Mouse (Mus musculus) embryonic stem cell, embryonic (primary cell): Measurements from ENCODE around the gene Sptlc2.

Experiments used
- CTCF ChIA-PET, 4 experiments: fragments of 300-600 bp in 2 of 4; fragments of 350-600 bp in 2 of 4; sonication (Branson Sonifier 250); formaldehyde crosslinking; loops; one replicate each; lab custom pipeline; 2022; ENCODE audit warnings: inconsistent platforms in 2 of 4; lab: Charles Lee
- POLR2A ChIA-PET, 4 experiments: fragments of 300-600 bp in 2 of 4; fragments of 350-600 bp in 2 of 4; sonication (Branson Sonifier 250); formaldehyde crosslinking; loops; one replicate each; lab custom pipeline; 2022; ENCODE audit warnings: antibody characterized with exemption in 4 of 4, inconsistent platforms in 1 of 4; lab: Charles Lee

Sptlc2 gene

DNA sequence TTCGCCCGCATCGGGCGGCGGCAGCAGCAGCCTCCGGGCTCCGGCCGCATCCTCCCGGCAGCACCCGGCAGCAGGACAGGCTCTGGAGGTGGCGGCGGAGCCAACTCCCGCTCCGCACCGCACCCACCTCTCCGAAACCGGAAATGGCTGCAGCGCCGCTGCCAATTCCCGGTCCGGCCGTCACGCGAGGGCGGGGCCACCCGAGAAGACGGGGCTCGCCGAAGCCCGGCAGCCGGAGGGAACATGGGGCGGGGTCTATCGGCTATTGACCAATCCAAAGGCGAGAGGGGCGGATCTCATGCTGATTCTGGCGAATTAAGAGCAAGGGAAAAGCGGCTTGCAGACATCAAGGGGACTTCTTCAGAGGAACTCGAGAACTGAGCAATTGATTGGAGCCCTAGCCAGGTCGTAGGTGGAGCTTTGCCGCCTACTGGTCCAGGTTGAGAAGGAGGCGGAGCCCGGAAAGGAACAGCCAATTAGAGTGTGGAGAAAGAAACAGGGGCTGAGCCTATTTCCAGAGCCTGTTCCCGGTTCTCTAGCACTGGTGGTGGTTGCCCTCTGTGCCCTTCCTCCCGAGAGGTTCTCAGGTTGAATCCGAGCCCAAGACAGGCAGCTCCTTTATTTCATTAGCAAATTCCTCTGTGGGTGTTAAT lies at the start of gene Sptlc2:
Sptlc2 (minus strand) TSS at position 234 of the 653 bp plus-strand sequence.
- CTCF ChIA-PET = interaction anchor here in 2 of 4 experiments (0.7 to 2.4 kb wide), 5 partner anchors 11 to 113 kb away, joined by 3 to 9 read pairs (median 3); no protein-coding TSS in a partner anchor
- POLR2A ChIA-PET = interaction anchor here (0.5 to 5.2 kb wide), 72 partner anchors 9 to 564 kb away, joined by 3 to 48 read pairs (median 4); partner anchors contain the start of genes Ahsa1 (in 2 of the 4), Alkbh1 (in 2 of the 4), Slirp (in 2 of the 4) and Vipas39 (in 2 of the 4)

DNA sequence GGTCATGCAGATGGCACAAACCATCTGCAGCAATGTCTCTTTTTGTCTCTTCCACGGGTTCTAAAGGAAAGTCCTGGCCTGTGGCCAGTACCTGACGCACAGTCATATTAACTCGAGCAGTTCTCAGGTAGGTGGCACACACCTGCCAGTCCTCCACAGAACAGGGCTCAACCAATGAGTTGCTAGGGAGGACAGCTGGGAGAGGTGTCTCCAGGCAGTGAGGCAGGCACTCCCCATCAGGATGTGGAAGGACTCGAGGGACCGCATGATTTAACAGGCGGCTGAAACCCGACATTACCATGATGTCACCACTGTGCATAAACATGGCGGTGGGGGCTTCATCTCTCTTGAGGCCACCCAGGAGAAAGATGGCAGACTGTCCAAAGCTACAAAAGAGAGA lies 40.7 kb upstream of the Sptlc2 start:
- POLR2A ChIA-PET = interaction anchor here (0.5 to 9.1 kb wide), 21 partner anchors 8 to 615 kb away, joined by 3 to 306 read pairs (median 4); partner anchors contain the start of genes Alkbh1 (in 2 of the 4) and Slirp (in 2 of the 4)
- CTCF ChIA-PET = no interaction called here

DNA sequence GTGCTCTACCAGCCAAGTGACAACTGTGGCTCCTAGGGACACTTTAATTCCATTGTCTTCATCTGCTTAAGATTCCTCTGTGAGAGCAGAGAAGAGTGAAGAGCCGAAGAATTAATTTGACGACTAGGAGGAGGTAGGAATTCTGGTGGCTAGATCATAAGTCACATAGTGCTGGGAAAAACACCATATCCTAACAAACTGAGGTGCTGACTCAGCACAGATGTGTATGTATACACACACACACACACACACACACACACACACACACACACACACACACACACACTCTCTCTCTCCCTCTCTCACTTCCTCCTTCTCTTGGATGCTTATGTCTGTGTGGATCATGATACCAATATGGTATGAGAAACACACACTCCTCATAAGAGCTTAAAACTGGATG lies 40.1 kb upstream of the Sptlc2 start:
- POLR2A ChIA-PET = interaction anchor here (0.8 to 9.1 kb wide), 16 partner anchors 9 to 203 kb away, joined by 3 to 306 read pairs (median 4); partner anchors contain the start of genes Alkbh1 (in 2 of the 4) and Slirp (in 2 of the 4)

DNA sequence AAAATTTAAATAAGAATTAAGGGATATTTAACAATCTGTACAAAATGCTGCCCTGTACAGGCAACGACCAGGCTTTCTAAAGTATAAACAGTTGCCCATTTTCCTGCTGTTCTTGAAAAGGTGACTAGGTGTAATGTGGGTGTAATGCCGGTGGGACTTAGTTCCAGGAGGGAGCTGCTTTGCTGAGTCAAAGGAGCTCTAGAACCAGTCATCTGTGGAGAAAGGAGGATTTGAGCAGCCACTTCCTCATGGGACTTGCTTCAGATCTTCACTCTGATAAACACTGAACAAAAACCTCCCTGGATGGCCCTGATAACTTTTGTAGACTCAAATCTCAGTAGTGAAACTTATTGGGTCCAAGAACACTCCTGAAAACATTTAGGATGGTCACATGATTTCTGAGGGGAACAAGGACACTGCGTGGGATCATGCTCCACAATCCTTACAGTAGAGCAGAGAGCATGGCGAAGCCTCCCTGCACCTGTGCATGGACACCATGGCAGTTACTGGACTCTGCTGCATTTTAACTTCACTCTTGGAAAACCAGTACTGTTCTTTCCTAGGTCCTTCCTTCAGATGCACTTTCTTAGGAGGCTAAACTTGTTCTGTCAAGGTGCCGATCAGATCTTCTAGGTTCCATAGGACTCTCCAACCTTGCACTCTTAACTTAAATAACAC lies 38.3 kb upstream of the Sptlc2 start:
- CTCF ChIA-PET = interaction anchor here in 1 of 4 experiments (0.5 kb wide), 1 partner anchor 14 kb away, joined by 3 read pairs; no protein-coding TSS in a partner anchor
- POLR2A ChIA-PET = interaction anchor here in 3 of 4 experiments (0.7 to 9.1 kb wide), 15 partner anchors 9 to 285 kb away, joined by 3 to 306 read pairs (median 5); partner anchors contain the start of genes Slirp (in 2 of the 3), Ahsa1 (in 1 of the 3) and Alkbh1 (in 1 of the 3)

More for the DNA sequence above, 40.1 kb upstream of the Sptlc2 start:
- CTCF ChIA-PET = no interaction called here

DNA sequence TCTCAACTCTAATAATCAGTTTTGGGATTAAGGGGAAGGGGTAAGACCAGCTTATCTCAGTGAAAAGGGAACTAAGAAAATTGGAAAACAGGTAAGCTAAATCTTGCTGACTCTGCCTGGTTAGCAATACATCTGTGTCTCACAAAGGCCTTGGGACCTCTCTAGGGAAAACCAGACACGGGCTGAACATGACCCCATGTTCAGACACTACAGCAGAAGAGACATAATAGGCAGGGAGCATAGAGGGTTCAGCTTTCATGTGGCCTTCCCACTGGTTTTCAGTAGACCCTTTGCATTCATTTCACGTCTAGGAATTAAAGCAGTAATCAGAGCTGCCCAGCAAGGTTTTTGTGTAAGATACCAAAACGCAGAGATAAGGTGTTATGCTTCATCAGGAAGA lies 36.4 kb upstream of the Sptlc2 start:
- ChIA-PET POLR2A (interaction anchor here (0.6 to 9.1 kb wide), 37 partner anchors 9 to 158 kb away, joined by 3 to 306 read pairs (median 3); partner anchors contain the start of genes Slirp (in 2 of the 4), Ahsa1 (in 1 of the 4), Alkbh1 (in 1 of the 4) and Vipas39 (in 1 of the 4)), CTCF (interaction anchor here in 2 of 4 experiments (0.6 to 0.7 kb wide), 3 partner anchors 8 to 386 kb away, joined by 3 to 6 read pairs (median 4); no protein-coding TSS in a partner anchor)

DNA sequence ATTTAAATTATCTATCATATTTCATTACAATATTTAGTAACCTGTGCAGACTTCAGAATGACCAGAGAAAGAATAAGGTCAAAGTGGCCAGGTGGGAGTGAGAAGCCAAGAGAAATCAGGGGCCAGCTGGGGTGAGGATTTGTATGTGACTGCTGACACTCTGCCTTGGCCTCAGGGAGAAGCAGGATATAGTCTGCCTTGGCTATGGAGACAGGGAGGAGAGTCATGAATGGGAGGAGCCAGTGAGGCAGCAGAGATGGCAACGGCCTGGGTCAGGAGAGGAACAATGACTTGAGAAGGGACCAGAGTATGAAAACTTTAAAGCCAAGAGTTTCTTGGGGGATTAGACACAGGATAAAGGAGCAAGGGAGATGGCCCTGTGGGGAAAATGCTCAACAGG lies 35.5 kb upstream of the Sptlc2 start:
- POLR2A ChIA-PET = interaction anchor here in 3 of 4 experiments (0.6 to 9.1 kb wide), 28 partner anchors 11 to 765 kb away, joined by 3 to 306 read pairs (median 4); partner anchors contain the start of genes Ahsa1 (in 1 of the 3), Alkbh1 (in 1 of the 3), Slirp (in 1 of the 3) and Vipas39 (in 1 of the 3)
- CTCF ChIA-PET = no interaction called here

DNA sequence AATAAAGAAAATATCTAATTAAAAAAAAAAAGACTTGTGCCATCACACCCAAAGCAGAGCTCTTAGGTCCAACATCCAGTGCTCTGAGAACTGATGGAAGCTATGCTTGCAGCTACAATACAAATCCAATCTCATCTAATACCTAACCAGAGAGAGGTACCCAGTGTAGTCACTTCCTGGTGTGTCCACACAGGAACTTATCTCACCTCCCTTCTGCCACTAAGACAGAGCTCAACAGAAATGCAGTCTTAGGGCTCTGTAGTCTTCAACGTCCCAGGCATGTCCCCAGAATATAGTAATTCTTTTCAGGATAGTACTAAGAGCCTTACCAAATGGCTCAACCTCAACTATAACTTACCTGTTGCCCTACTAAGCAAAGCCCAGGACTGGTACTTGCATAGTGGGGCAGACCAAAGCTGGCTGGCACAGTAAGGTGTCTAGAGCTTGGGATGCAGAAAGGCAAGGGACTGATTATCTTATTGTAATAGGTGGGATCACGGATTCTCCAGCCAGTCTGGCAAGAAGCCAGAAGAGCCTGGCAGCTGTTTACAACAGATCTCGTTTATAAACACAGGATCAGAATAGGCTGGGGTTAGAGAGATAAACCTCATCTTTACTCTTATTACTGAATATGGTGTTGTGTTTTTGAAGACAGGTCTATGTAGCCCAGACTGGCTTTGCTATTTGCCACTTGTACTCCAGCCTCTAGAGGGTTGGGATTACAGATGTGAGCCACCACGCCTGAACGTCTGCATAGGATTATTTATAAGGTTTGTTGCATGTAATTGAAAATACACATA lies 33.8 kb upstream of the Sptlc2 start:
- ChIA-PET CTCF (interaction anchor here in 1 of 4 experiments (1.0 kb wide), 1 partner anchor 10 kb away, joined by 3 read pairs; no protein-coding TSS in a partner anchor), POLR2A (interaction anchor here in 2 of 4 experiments (0.7 to 1.7 kb wide), 6 partner anchors 10 to 21 kb away, joined by 3 to 16 read pairs (median 4); partner anchors contain the start of genes Alkbh1 (in 1 of the 2) and Slirp (in 1 of the 2))

DNA sequence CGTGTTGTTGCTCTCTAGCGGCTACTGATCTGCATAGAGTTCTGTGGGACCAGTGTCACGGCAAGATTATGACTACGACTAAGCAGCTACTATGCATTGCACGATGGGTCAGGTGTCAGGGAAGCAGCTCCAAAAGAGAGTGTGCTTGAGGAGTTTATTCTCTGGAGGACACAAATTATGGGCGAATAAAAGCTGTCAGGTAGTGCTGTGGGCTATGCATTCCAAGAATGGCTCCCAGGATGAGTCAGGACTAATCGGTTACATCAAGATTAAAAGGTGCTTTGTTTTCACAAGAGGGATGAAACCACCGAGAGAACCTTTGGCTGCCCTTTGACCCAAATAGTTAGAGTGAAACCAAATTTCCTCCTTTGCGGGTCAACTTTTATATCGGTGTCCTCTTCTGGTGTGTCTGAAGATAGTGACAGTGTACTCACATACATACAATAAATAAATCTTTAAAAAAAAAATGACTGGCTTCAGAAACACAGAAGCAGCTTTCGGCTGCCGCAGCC lies 31.9 kb upstream of the Sptlc2 start:
- CTCF ChIA-PET = no interaction called here

DNA sequence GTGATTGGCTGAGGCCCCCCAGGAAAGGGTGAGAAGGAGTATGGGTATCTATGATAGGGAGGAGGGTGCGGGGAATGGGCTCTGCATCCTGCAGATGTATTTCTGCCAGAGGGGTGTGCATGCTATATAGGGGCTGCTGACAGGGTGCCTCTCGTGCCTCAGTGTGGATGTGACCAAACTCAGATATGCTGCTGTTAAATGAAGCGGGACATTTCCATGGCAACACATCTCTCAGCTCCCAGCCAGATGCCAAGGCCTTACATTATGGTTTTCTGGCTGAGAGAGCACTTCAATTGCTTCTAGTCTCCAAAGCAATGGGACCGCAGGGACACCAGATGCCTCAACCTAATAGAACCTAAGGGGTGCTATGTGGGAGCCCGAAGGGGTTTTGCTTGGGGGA lies 30.8 kb upstream of the Sptlc2 start:
- CTCF ChIA-PET = no interaction called here
- POLR2A ChIA-PET = interaction anchor here in 1 of 4 experiments (0.6 to 2.7 kb wide), 8 partner anchors 9 to 72 kb away, joined by 3 to 12 read pairs (median 5); partner anchors contain the start of genes Alkbh1 and Slirp

More for the DNA sequence above, 31.9 kb upstream of the Sptlc2 start:
- POLR2A ChIA-PET = interaction anchor here in 2 of 4 experiments (0.9 to 1.7 kb wide), 11 partner anchors 8 to 179 kb away, joined by 3 to 7 read pairs (median 3); no protein-coding TSS in a partner anchor

DNA sequence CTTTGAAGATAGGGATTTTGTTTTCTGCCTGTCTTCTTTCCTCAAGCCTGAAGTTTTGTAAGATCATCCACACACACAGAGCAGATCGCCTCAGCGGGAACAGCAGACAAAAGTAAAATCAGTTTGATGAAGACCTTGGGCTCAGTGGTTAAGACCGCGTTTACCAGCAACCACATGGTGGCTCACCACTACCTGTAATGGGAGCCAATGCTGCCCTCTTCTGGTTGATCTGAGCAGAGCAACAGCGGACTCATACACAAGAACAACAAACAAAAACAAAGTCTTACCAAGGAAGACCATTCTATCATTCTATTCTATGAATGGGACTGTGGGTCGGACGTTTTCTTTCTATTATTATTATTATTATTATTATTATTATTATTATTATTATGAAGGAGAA lies 28.5 kb upstream of the Sptlc2 start:
- CTCF ChIA-PET = interaction anchor here in 1 of 4 experiments (1.9 kb wide), 1 partner anchor 14 kb away, joined by 4 read pairs; no protein-coding TSS in a partner anchor
- POLR2A ChIA-PET = interaction anchor here in 1 of 4 experiments (0.9 to 2.7 kb wide), 5 partner anchors 9 to 37 kb away, joined by 3 to 12 read pairs (median 4); partner anchors contain the start of genes Alkbh1 and Slirp

DNA sequence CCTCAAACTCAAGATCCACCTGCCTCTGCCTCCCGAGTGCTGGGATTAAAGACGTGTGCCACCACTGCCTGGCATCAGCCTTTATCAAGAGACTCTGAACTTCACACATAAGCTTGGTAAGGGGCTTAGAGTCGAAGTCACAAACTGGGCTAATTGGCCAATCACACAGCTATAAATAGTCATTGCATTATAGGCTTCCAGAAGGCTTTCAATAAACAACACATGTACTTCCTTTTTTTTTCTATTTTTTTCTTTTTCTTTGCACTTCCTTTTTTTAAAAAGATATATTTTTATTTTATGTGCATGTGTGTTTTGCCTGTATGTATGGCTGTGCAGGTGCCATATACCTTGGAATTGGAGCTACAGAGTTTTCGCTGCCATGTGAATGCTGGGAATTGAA lies 27.2 kb upstream of the Sptlc2 start:
- CTCF ChIA-PET = interaction anchor here in 1 of 4 experiments (0.9 to 1.1 kb wide), 3 partner anchors 16 to 362 kb away, joined by 3 read pairs; no protein-coding TSS in a partner anchor
- POLR2A ChIA-PET = interaction anchor here in 2 of 4 experiments (0.8 to 2.4 kb wide), 9 partner anchors 10 to 28 kb away, joined by 3 to 10 read pairs (median 4); partner anchors contain the start of gene Sptlc2 (in 1 of the 2)

DNA sequence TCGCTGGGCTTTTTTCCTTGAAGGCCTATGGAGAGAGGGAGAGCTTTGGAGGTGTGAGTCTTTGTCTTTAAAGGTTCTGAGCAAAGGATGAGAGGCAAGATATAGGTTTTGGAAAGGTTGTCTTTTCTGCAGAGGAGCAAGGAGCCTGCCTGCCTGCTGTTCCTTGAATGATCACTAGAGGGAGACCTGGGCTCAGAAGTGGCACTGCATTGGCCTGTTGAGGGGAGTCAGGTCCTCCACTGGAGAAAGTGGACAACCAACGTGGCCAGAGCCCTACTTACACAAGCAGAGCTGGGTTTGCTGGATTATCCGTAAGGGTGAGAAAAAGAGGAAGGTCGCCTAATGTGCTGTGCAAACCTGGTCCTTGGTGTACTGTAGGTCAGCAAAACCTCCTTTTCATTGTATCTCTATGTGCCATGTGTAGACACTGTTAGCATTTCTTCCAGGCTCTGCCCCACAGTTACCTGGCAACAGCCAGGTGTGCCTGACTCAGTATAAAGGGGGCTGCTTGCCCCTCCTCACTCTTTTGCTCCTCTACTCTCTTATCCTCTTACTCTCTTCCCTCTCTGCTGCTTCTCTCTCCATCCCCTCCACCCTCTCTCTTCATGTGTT lies 25.1 kb upstream of the Sptlc2 start:
- ChIA-PET POLR2A (interaction anchor here in 3 of 4 experiments (0.5 to 5.0 kb wide), 10 partner anchors 11 to 266 kb away, joined by 3 to 49 read pairs (median 6); partner anchors contain the start of genes Pomt2 (in 1 of the 3), Slirp (in 1 of the 3) and Sptlc2 (in 1 of the 3)), CTCF (interaction anchor here in 1 of 4 experiments (0.5 kb wide), 1 partner anchor 23 kb away, joined by 3 read pairs; no protein-coding TSS in a partner anchor)

DNA sequence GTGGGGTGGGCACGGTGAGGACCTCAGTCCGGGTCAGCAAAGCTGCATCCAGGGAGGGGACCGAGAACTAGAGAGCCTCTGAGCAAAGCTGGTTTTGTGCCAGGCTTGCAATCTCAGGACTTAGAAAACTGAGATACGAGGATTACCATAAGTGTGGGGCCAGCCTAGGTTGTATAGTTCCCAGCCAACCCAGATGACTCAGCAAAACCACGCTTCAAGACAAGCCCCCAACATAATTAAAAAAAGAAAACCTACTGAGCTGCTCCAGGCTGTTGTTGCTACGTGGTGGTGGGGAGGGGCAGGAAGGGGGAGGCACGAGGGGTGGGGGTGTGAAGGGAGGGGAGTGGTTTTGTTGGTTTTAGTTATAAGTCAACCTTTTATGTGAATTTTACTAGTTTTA lies 22.8 kb upstream of the Sptlc2 start:
- ChIA-PET POLR2A (interaction anchor here in 3 of 4 experiments (0.5 to 5.0 kb wide), 21 partner anchors 10 to 377 kb away, joined by 3 to 49 read pairs (median 5); partner anchors contain the start of genes Sptlc2 (in 2 of the 3), Ahsa1 (in 1 of the 3), Slirp (in 1 of the 3) and Vipas39 (in 1 of the 3)), CTCF (interaction anchor here in 2 of 4 experiments (0.6 to 2.2 kb wide), 5 partner anchors 23 to 420 kb away, joined by 3 to 9 read pairs (median 4); partner anchors contain the start of gene Sptlc2 (in 1 of the 2))

DNA sequence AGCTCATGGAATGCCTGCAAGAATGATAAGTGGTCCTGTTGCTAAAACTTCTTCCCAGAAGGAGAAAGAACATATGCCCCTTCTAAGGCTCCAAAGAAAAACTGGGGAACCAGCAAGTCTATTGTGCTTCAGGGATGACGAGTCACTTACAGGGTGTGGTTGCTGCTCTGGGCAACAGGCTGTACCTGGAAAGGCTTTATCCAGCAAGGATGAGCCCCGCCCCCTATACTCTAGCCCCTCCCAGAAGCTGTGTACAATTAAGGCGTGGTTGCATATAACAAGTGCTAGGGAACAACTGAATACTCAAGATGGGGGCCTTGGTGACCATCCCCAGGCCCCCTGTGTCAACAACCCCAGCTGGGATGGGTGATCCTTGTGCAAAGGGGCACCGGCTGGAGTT lies 21.0 kb upstream of the Sptlc2 start:
- CTCF ChIA-PET = interaction anchor here in 1 of 4 experiments (0.5 kb wide), 1 partner anchor 122 kb away, joined by 3 read pairs; no protein-coding TSS in a partner anchor
- POLR2A ChIA-PET = interaction anchor here in 3 of 4 experiments (0.8 to 5.0 kb wide), 27 partner anchors 9 to 143 kb away, joined by 3 to 49 read pairs (median 5); partner anchors contain the start of genes Sptlc2 (in 2 of the 3), Ahsa1 (in 1 of the 3), Slirp (in 1 of the 3) and Vipas39 (in 1 of the 3)

DNA sequence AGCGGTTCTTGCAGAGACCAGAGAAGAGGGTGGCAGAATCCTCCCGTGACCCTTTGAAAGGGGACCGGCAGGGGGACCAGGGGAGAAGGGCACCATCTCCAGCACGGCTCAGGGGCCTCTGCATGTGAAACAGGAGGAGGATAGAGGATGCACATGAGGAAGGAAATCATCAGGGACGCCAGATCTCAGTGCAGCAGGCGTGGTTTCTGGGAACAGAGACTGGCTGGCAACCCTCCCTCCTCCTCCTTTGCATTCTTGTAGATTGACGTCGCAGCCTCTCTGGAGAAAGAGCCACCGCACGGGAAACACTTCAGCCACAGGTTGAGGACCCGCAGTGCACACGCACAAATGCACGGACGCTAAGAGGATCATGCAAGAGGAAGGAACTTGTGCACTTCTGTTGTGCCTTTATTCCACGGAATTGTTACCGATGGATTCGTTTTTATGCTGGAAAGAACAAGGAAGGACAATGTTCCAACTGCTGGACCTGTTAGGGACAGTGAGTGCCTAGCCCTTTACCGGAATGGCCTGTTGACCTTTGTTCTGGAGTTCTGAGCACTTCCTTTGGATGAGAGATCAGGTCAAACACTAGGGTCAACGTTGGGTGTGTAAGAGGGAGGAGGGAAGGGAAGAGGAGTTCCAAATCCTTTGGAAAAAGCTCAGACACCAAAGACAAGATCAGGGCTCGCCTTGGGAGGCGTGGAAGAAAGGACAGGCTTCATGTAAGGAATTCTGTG lies 19.9 kb upstream of the Sptlc2 start:
- CTCF ChIA-PET = no interaction called here
- POLR2A ChIA-PET = interaction anchor here in 3 of 4 experiments (0.5 to 5.0 kb wide), 18 partner anchors 8 to 142 kb away, joined by 3 to 49 read pairs (median 4); partner anchors contain the start of genes Sptlc2 (in 2 of the 3), Ahsa1 (in 1 of the 3), Alkbh1 (in 1 of the 3) and Slirp (in 1 of the 3)
